In genomic region chr12:80112852-80113551, GRCm38 (mm10) we compare ENCODE assay signal across 8 mouse cellular contexts. TPM values are rescaled to one million over a fixed set of nuclear protein-coding genes. Genes with fewer than 3 reads are reported as not detected.
DNase-seq lines count a peak whose midpoint lies in the region; ATAC-seq lines count a peak whose summit lies in the region.

Zfp36l1 (minus strand) TSS chr12:80113013.

- peak; percentile 77 for ATAC-seq in embryonic facial prominence, embryonic 15.5 days (ENCODE audit: insufficient number of reproducible peaks, low FRiP score, low TSS enrichment, low read depth)
- ATAC-seq in liver, embryonic 11.5 days (replicated peaks; ENCODE audit: low FRiP score): peak; percentile 76
- peak; percentile 71 for ATAC-seq in stomach, embryonic 15.5 days (ENCODE audit: insufficient read depth, low FRiP score, low read depth)

- peak within 1 kb of the TSS; percentile 100 for H3K27ac ChIP-seq in embryonic facial prominence, embryonic 15.5 days (replicated peaks)
- peak within 1 kb of the TSS; percentile 99 for H3K27ac ChIP-seq in liver, embryonic 11.5 days (ENCODE audit: low read depth, low read length)
- peak within 1 kb of the TSS; percentile 99 for H3K27ac ChIP-seq in stomach, embryonic 15.5 days

- H3K9me3 ChIP-seq in embryonic facial prominence, embryonic 15.5 days (replicated peaks): no peaks in the 10 kb centered on the region
- no peaks in the 10 kb centered on the region for H3K9me3 ChIP-seq in liver, embryonic 11.5 days (ENCODE audit: control insufficient read depth, low read length)
- no peaks in the 10 kb centered on the region for H3K9me3 ChIP-seq in stomach, embryonic 15.5 days

- no peaks in the 10 kb centered on the region for H3K36me3 ChIP-seq in embryonic facial prominence, embryonic 15.5 days
- peaks cover 10% of the 10 kb centered on the region; the same call in 1 of the 2 replicates for H3K36me3 ChIP-seq in liver, embryonic 11.5 days (ENCODE audit: control insufficient read depth, insufficient read depth, low read length)
- no peaks in the 10 kb centered on the region for H3K36me3 ChIP-seq in stomach, embryonic 15.5 days

- peaks cover 11% of the 10 kb centered on the region for H3K4me1 ChIP-seq in embryonic facial prominence, embryonic 15.5 days
- peaks cover 27% of the 10 kb centered on the region for H3K4me1 ChIP-seq in liver, embryonic 11.5 days (replicated peaks; ENCODE audit: control insufficient read depth, insufficient read depth, low read length)
- peaks cover 9% of the 10 kb centered on the region for H3K4me1 ChIP-seq in stomach, embryonic 15.5 days

- peak; percentile 48 to 49 for DNase-seq in left cerebral cortex, adult 18-20 months (ENCODE audit: low spot score in 2 of 2)
- no peak for DNase-seq in left cerebral cortex, adult 11 months (ENCODE audit: low spot score)
- DNase-seq in heart, adult 9 months (ENCODE audit: low spot score in 2 of 2): peak; percentile 97
- peak; percentile 98 for DNase-seq in kidney, adult 9 months
- peak; percentile 92 for DNase-seq in liver, embryonic 11.5 days (ENCODE audit: low spot score)
- DNase-seq in naive thymus-derived CD4-positive, alpha-beta T cell, adult 2 months (ENCODE audit: low read depth): peak; percentile 98

- WGBS in embryonic facial prominence, embryonic 15.5 days: under 1% methylated on average over 40 of the region's 42 CpGs
- under 1% methylated on average over 42 of the region's 42 CpGs for WGBS in liver, embryonic 11.5 days
- under 1% methylated on average over 37 of the region's 42 CpGs for WGBS in stomach, embryonic 15.5 days

- no peaks in the 10 kb centered on the region for H3K27me3 ChIP-seq in embryonic facial prominence, embryonic 15.5 days
- H3K27me3 ChIP-seq in liver, embryonic 11.5 days (replicated peaks; ENCODE audit: control insufficient read depth, insufficient read depth, low read length): no peaks in the 10 kb centered on the region
- H3K27me3 ChIP-seq in stomach, embryonic 15.5 days (replicated peaks): no peaks in the 10 kb centered on the region

- peak within 1 kb of the TSS; percentile 79 for H3K4me2 ChIP-seq in embryonic facial prominence, embryonic 15.5 days (replicated peaks)
- peak within 1 kb of the TSS; percentile 81 for H3K4me2 ChIP-seq in liver, embryonic 11.5 days
- peak within 1 kb of the TSS; percentile 91 for H3K4me2 ChIP-seq in stomach, embryonic 15.5 days

- peak within 1 kb of the TSS; percentile 97 for H3K9ac ChIP-seq in embryonic facial prominence, embryonic 15.5 days
- H3K9ac ChIP-seq in liver, embryonic 11.5 days (ENCODE audit: low read depth, low read length): peak within 1 kb of the TSS; percentile 99
- H3K9ac ChIP-seq in stomach, embryonic 15.5 days: peak within 1 kb of the TSS; percentile 94

- H3K4me3 ChIP-seq in embryonic facial prominence, embryonic 15.5 days (replicated peaks): peak within 1 kb of the TSS; percentile 84
- peak within 1 kb of the TSS; percentile 91 for H3K4me3 ChIP-seq in liver, embryonic 11.5 days (ENCODE audit: low read depth, low read length)
- peak within 1 kb of the TSS; percentile 83 for H3K4me3 ChIP-seq in stomach, embryonic 15.5 days (replicated peaks)

RNA-seq across cellular contexts. Expression of gene Zfp36l1, which starts in this region (rescaled TPM):
- total RNA-seq in left cerebral cortex, adult 18-20 months (2021): 10 to 100 TPM; 43.0 to 53.8 TPM
- polyA plus RNA-seq in embryonic facial prominence, embryonic 15.5 days (2015; fragmentation: Nextera tagmentation; extraction: Ambion mirVana): 153 and 178 TPM in 2 replicates
- polyA plus RNA-seq in liver, embryonic 11.5 days (2014; fragmentation: Nextera tagmentation; extraction: Ambion mirVana): 69.6 and 72.7 TPM in 2 replicates
- polyA plus RNA-seq in stomach, embryonic 15.5 days (2015; fragmentation: Nextera tagmentation; extraction: Ambion mirVana): 142 and 146 TPM in 2 replicates
